Mouse (Mus musculus): ENCODE measurements around the gene Fam177a. TPM values are rescaled to one million over a fixed set of nuclear protein-coding genes. Genes with fewer than 3 reads are reported as not detected.

The Fam177a gene
- total RNA-seq, 1 experiment = 6.1 TPM

Other genes with a start within 250 kb of the Fam177a start
- gene Gm20403, start 137.9 kb upstream of the Fam177a start, total RNA-seq (2012; rRNA removed) = not detected in 2 replicates
- 19.7 and 22.9 TPM in 2 replicates for gene Baz1a, start 110.1 kb upstream of the Fam177a start, total RNA-seq (2012; rRNA removed)
- gene 2700097O09Rik, start 44.4 kb upstream of the Fam177a start, total RNA-seq (2012; rRNA removed) = 29.9 and 33.1 TPM in 2 replicates
- gene Srp54a, start 44.2 kb upstream of the Fam177a start, total RNA-seq (2012; rRNA removed) = 32.8 and 52.4 TPM in 2 replicates
- gene Srp54b, start 30.6 kb downstream of the Fam177a start, total RNA-seq (2012; rRNA removed) = 14.4 and 14.7 TPM in 2 replicates
- not detected in 2 replicates for gene 1700047I17Rik2, start 75.1 kb downstream of the Fam177a start, total RNA-seq (2012; rRNA removed)
- 17.4 and 31.7 TPM in 2 replicates for gene Srp54c, start 105.7 kb downstream of the Fam177a start, total RNA-seq (2012; rRNA removed)
- gene 1110008L16Rik, start 175.1 kb downstream of the Fam177a start, total RNA-seq (2012; rRNA removed) = 32.5 and 39.0 TPM in 2 replicates
- gene Ppp2r3c, start 178.5 kb downstream of the Fam177a start, total RNA-seq (2012; rRNA removed) = 11.7 and 12.0 TPM in 2 replicates